Mouse (Mus musculus) midbrain, embryonic 16.5 days (tissue): ENCODE data around the gene Igf1r. TPM values are rescaled to one million over a fixed set of nuclear protein-coding genes. Genes with fewer than 3 reads are reported as not detected.
A peak's percentile ranks its signal among the peaks of the same experiment; 100 is the strongest.

ENCODE experiments used
- ATAC-seq: fragments of 200-750 bp; cut with Nextera tagmentation; 2 replicates; pipeline ENCODE4 v1.8.0; 2017; ENCODE audit warnings: moderate TSS enrichment
- H3K27ac ChIP-seq: fragments of 300-500 bp; sonication (generic); 2 replicates; pipeline ENCODE4 v1.5.1; 2014; ENCODE audit warnings: mild to moderate bottlenecking, low read length, mixed read lengths
- H3K27me3 ChIP-seq: fragments of 300-500 bp; sonication (generic); 2 replicates; pipeline ENCODE4 v1.6.1; 2014; ENCODE audit warnings: low read depth, low read length, mixed read lengths; ENCODE audit not compliant: control insufficient read depth, insufficient read depth
- H3K36me3 ChIP-seq: fragments of 300-500 bp; sonication (generic); 2 replicates; pipeline ENCODE4 v1.6.1; 2014; ENCODE audit warnings: mild to moderate bottlenecking, low read length, moderate library complexity, mixed read lengths; ENCODE audit not compliant: control insufficient read depth, insufficient read depth
- H3K4me1 ChIP-seq: fragments of 300-500 bp; sonication (generic); 2 replicates; pipeline ENCODE4 v1.6.1; 2014; ENCODE audit warnings: mild to moderate bottlenecking, low read length, mixed read lengths; ENCODE audit not compliant: control insufficient read depth, insufficient read depth
- H3K4me2 ChIP-seq: fragments of 300-500 bp; sonication (generic); 2 replicates; pipeline ENCODE4 v1.6.1; 2014; ENCODE audit warnings: mild to moderate bottlenecking, low read length, mixed read lengths
- H3K4me3 ChIP-seq: fragments of 300-500 bp; sonication (generic); 2 replicates; pipeline ENCODE4 v1.5.1; 2014; ENCODE audit warnings: low read depth, mild to moderate bottlenecking, low read length, moderate library complexity, mixed read lengths
- H3K9ac ChIP-seq: fragments of 300-500 bp; sonication (generic); 2 replicates; pipeline ENCODE4 v1.6.1; 2014; ENCODE audit warnings: low read depth, low read length, mixed read lengths
- H3K9me3 ChIP-seq: fragments of 300-500 bp; sonication (generic); replicated peaks from 2 replicates; pipeline ENCODE4 v1.6.1; 2014; ENCODE audit warnings: mild to moderate bottlenecking, low read length, mixed read lengths; ENCODE audit not compliant: control insufficient read depth, poor library complexity, severe bottlenecking
- WGBS: fragments of 180-500 bp; shearing (Covaris S2); extraction: QIAGEN DNeasy Blood & Tissue Kit; methylation state at CpG from one replicate; pipeline ENCODE4 v1.1.7; 2014; 5-methylcytosine and 5-hydroxymethylcytosine counted together
- polyA plus RNA-seq: library from polyadenylated mRNA; unstranded; fragments of >200 nt; fragmentation: Nextera tagmentation; extraction: Ambion mirVana; gene quantifications from 2 replicates; pipeline ENCODE4 v1.2.1, GENCODE M21; 2015

The Igf1r gene
- polyA plus RNA-seq, 1 experiment from 2014 or later: 21.5 TPM

DNA sequence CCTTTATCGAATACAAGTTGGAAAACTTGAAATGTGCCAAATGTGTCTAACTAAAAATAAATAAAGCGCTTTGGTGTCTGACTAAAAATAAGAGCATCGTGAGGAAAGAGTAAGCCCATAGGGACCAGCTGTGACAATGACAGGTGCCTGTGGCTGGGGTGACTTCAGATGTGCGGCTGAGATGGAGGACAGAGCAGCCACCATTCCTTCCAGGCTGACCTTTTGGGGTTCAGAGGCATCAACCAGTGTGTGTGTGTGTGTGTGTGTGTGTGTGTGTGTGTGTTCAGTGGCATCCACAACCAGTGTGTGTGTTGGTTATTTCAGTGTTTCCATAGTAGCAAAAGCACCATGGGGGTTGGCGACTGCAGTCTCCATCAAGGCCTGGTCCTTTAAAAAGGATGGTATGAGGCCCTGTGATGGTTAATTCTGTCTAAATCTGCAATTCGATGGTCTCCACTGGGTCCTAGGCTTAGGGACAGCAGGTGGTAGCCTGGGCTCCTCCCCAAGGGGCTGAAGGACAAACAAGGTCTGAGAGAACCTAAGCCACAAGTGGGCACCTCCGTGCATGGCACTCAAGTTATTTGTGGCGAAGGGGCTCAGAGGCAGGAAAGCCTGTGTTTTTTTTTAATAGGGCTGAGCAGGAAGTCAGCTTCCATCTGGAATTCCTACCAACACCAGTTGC, 310.9 kb downstream of the Igf1r start:
- peaks cover 14% of the 10 kb centered on the region for H3K4me1 ChIP-seq
- H3K9me3 ChIP-seq: no peaks in the 10 kb centered on the region
- H3K4me2 ChIP-seq: peak overlapping the region; percentile 62
- ATAC-seq: no peak
- 59% methylated on average over 8 of the region's 8 CpGs for WGBS
- no peaks in the 10 kb centered on the region; the same call in 1 of the 2 replicates for H3K27me3 ChIP-seq
- no peaks in the 10 kb centered on the region for H3K36me3 ChIP-seq
- H3K4me3 ChIP-seq: peak overlapping the region; percentile 32
- H3K27ac ChIP-seq: no peak overlapping the region
- H3K9ac ChIP-seq: no peak overlapping the region

DNA sequence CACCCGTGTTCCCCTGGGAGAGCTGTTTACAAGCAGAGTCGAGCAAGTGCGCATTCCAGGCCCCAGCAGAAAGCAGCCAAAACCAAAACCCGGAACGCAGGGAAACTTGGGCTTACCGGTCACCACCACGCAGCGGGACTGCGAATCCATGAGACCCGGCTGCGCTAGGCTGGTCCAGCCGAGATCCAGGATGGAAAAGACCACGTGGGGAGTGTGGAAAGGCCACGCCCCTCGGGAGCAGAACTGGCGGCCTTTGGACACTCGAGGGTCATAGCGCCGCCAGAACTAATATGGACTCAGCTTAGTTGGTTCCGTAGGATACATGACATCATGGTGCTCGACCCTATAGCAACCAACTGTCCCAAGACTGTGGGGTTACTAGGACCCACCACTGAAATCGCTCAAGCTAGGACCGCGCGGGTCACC, 311.4 kb downstream of the Igf1r start, which contains the start of gene Pgpep1l:
Pgpep1l (minus strand) TSS at position 206 of the 426 bp plus-strand sequence.
- H3K4me1 ChIP-seq: peaks cover 14% of the 10 kb centered on the region
- no peaks in the 10 kb centered on the region; the same call in 1 of the 2 replicates for H3K27me3 ChIP-seq
- no peaks in the 10 kb centered on the region for H3K36me3 ChIP-seq
- peak within 1 kb of the TSS; percentile 39 for H3K9ac ChIP-seq
- peak within 1 kb of the TSS; percentile 62 for H3K4me2 ChIP-seq
- peak; percentile 68; the same call in 1 of the 2 replicates for ATAC-seq
- no peak within 1 kb of the TSS for H3K27ac ChIP-seq
- no peaks in the 10 kb centered on the region for H3K9me3 ChIP-seq
- H3K4me3 ChIP-seq: peak within 1 kb of the TSS; percentile 32
- 7% methylated on average over 25 of the region's 25 CpGs for WGBS

DNA sequence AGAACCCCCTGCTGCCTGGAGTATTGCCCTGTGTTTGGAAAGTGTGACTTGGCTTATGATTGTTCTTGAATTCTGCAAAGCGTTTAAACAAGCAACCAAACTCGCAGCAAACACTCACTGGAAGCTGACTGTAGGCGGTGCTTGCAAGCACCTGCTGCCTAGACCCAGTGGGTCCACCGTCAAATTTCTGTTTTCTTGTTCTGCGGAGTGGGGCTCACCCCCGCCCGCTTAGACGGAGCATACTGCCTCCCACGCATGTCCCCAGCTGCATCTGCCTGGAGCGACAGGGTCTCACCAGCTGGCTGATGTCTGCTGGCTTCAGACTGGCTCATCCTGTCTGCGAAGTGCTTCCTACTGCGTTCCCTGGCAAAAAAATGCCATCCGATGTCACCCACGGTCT, 311.9 kb downstream of the Igf1r start:
- H3K27ac ChIP-seq: no peak overlapping the region
- no peak; the same call in 1 of the 2 replicates for ATAC-seq
- H3K9me3 ChIP-seq: no peaks in the 10 kb centered on the region
- no peaks in the 10 kb centered on the region; the same call in 1 of the 2 replicates for H3K27me3 ChIP-seq
- H3K4me1 ChIP-seq: peaks cover 14% of the 10 kb centered on the region
- H3K36me3 ChIP-seq: no peaks in the 10 kb centered on the region
- peak overlapping the region; percentile 39; the same call in 1 of the 2 replicates for H3K9ac ChIP-seq
- WGBS: 16% methylated on average over 14 of the region's 14 CpGs
- H3K4me3 ChIP-seq: peak overlapping the region; percentile 32
- H3K4me2 ChIP-seq: peak overlapping the region; percentile 62

GRCm38 (mm10) chr7:68265391-68265790, 312.8 kb downstream of the Igf1r start:
- no peak overlapping the region for H3K9ac ChIP-seq
- H3K4me3 ChIP-seq: no peak overlapping the region
- no peak overlapping the region for H3K4me2 ChIP-seq
- H3K9me3 ChIP-seq: no peaks in the 10 kb centered on the region
- ATAC-seq: no peak
- H3K27ac ChIP-seq: no peak overlapping the region
- H3K36me3 ChIP-seq: no peaks in the 10 kb centered on the region
- 49% methylated on average over 7 of the region's 7 CpGs for WGBS
- no peaks in the 10 kb centered on the region; the same call in 1 of the 2 replicates for H3K27me3 ChIP-seq
- H3K4me1 ChIP-seq: peaks cover 14% of the 10 kb centered on the region

GRCm38 (mm10) chr7:68266691-68267090, 314.1 kb downstream of the Igf1r start:
- H3K27ac ChIP-seq: no peak overlapping the region
- WGBS: 30% methylated on average over 6 of the region's 6 CpGs

GRCm38 (mm10) chr7:68270551-68270950, 317.9 kb downstream of the Igf1r start:
- ATAC-seq: no peak
- Histone ChIP-seq H3K4me2 (no peak overlapping the region), H3K27ac (no peak overlapping the region), H3K27me3 (peaks cover 2% of the 10 kb centered on the region; the same call in 1 of the 2 replicates), H3K4me3 (no peak overlapping the region), H3K9me3 (no peaks in the 10 kb centered on the region), H3K36me3 (no peaks in the 10 kb centered on the region), H3K4me1 (peaks cover 4% of the 10 kb centered on the region; the same call in 1 of the 2 replicates), H3K9ac (no peak overlapping the region)
- 73% methylated on average over 4 of the region's 4 CpGs for WGBS

More at GRCm38 (mm10) chr7:68266691-68267090, 314.1 kb downstream of the Igf1r start:
- H3K4me2 ChIP-seq: no peak overlapping the region
- H3K9me3 ChIP-seq: no peaks in the 10 kb centered on the region
- no peak for ATAC-seq
- no peak overlapping the region for H3K9ac ChIP-seq
- H3K4me1 ChIP-seq: peaks cover 14% of the 10 kb centered on the region
- H3K36me3 ChIP-seq: no peaks in the 10 kb centered on the region
- no peaks in the 10 kb centered on the region; the same call in 1 of the 2 replicates for H3K27me3 ChIP-seq
- H3K4me3 ChIP-seq: no peak overlapping the region

DNA sequence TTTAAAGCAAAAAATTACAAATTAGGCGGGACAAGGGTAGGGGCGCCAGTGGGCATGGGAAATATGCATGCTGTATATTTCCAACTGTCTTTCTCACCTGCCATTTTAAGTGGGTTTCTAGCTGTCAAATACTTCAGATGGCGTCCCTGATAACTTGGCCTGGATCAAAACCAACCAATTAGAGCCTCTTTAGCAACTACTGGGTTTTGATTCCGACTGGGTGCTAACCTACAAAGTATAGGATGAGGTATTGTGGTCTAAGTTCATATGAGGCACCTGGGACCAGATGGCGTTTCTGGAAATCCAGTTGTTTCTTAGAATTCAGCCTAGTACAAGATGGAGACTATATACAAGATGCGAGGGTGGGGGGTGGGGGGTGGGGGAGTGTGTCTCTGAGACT, 319.2 kb downstream of the Igf1r start:
- Histone ChIP-seq H3K27me3 (peaks cover 5% of the 10 kb centered on the region; the same call in 1 of the 2 replicates), H3K4me2 (no peak overlapping the region), H3K4me1 (peaks cover 12% of the 10 kb centered on the region), H3K9ac (no peak overlapping the region), H3K36me3 (no peaks in the 10 kb centered on the region), H3K9me3 (no peaks in the 10 kb centered on the region), H3K4me3 (no peak overlapping the region), H3K27ac (no peak overlapping the region)
- ATAC-seq: no peak
- 95% methylated on average over 6 of the region's 6 CpGs for WGBS

GRCm38 (mm10) chr7:68272607-68273006, 320.0 kb downstream of the Igf1r start:
- H3K4me1 ChIP-seq: peaks cover 8% of the 10 kb centered on the region
- H3K4me2 ChIP-seq: no peak overlapping the region
- H3K9me3 ChIP-seq: no peaks in the 10 kb centered on the region
- no peak overlapping the region for H3K4me3 ChIP-seq
- no peak overlapping the region for H3K9ac ChIP-seq
- no peak for ATAC-seq
- H3K27ac ChIP-seq: no peak overlapping the region
- H3K27me3 ChIP-seq: peaks cover 5% of the 10 kb centered on the region; the same call in 1 of the 2 replicates
- WGBS: 89% methylated on average over 10 of the region's 10 CpGs
- no peaks in the 10 kb centered on the region for H3K36me3 ChIP-seq

- H3K36me3 ChIP-seq: no peaks in the 10 kb centered on the region
- H3K9ac ChIP-seq: no peak within 1 kb of the TSS
- no peak within 1 kb of the TSS for H3K4me2 ChIP-seq
- no peak for ATAC-seq
- H3K27me3 ChIP-seq: peaks cover 5% of the 10 kb centered on the region; the same call in 1 of the 2 replicates
- H3K4me1 ChIP-seq: peaks cover 8% of the 10 kb centered on the region
- no peaks in the 10 kb centered on the region for H3K9me3 ChIP-seq
- no peak within 1 kb of the TSS for H3K27ac ChIP-seq
- no peak within 1 kb of the TSS for H3K4me3 ChIP-seq
Measured at GRCm38 (mm10) chr7:68273515-68273914, 320.9 kb downstream of the Igf1r start, which contains the start of gene Fam169b. TSS of gene Fam169b (plus strand) at chr7:68273839.
